Mouse (Mus musculus): ENCODE data around the gene Tnfaip2.

The Tnfaip2 gene

GRCm38 (mm10) chr12:111442309-111443010 lies at the start of gene Tnfaip2:
TSS of gene Tnfaip2 (plus strand) at chr12:111442469.
- in situ Hi-C loops (cut with MboI) = no loop called here

- in situ Hi-C loops (cut with MboI) = no loop called here
Measured at GRCm38 (mm10) chr12:111394008-111394407, 48.3 kb upstream of the Tnfaip2 start.

- in situ Hi-C loops (cut with MboI) = no loop called here
Measured at GRCm38 (mm10) chr12:111396997-111397396, 45.3 kb upstream of the Tnfaip2 start.

DNA sequence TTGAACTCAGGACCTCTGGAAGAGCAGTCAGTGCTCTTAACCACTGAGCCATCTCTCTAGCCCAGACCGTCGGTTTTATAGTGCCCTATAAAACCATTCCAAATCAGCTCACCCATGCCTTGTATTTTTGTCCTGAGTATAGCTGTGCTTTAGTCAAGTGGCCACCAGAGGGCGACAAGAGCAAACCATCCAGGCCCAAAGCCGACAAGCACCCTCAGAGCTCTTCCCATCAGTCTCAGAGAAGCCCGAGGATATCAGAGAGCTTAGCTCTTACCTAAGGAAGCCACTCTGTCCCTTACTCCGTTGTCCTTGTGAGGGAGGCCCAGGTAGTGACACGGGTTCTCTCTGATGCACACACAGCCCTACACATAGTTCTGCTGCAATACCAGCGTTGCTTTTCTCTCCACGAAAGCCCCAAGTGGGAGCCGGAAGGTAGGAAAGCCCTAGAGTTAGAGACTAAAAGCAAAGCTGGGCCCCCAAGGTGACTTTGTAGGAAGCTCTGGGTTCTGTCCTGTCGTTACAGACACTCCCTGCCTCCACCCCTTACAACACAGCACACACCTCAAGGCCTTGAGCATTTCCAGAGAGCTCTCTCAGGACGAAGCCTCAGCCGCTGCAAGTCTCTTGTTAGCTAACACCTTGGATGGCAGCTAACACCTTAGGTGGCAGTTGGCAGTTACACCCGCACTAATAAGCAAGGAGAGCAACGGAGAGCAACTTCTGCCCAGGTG lies 40.6 kb upstream of the Tnfaip2 start:
- in situ Hi-C loops (cut with MboI) = no loop called here

DNA sequence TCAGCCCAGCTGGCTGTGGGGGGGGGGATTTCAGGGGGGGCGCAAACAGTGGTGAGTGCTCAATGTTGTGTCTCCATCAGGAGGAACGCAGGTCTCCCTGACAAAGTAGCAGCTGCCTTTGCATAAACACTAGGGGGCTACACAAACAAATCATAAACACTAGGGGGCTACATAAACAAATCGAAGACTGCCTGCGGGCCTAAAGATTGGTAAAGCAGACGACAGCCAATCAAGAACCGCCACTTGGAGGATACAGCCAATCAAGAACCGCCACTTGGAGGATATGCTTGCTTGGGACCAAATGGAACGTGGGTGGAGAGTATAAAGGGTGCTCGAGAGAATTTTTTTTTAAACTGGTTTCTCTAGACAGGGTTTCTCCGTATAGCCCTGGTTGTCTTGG lies 37.4 kb upstream of the Tnfaip2 start:
- in situ Hi-C loops (cut with MboI) = no loop called here

DNA sequence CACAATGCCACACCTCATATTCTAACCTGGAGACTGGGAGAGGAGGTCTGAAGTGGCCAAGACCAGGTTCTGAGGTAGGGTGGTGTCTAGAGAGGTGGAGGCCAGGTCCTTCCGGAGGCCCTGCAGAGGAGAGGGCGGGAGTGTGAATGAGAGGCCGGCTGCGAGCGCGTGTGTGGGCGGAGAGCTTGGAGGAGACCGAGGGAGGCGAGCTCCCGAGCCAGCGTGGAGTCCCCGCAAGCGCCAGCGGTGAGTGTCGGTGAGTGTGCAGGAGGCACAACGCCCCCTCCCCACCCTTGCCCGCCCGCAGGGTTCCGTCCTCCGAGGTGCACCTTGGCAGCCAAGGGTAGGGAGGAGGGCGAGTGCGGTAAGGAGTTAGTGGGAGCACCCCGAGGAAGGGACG lies 35.6 kb upstream of the Tnfaip2 start, which contains the start of gene Lbhd2:
Gene Lbhd2, plus strand, starts transcription at position 188 of the 400 bp plus-strand sequence.
- in situ Hi-C loops (cut with MboI) = no loop called here

DNA sequence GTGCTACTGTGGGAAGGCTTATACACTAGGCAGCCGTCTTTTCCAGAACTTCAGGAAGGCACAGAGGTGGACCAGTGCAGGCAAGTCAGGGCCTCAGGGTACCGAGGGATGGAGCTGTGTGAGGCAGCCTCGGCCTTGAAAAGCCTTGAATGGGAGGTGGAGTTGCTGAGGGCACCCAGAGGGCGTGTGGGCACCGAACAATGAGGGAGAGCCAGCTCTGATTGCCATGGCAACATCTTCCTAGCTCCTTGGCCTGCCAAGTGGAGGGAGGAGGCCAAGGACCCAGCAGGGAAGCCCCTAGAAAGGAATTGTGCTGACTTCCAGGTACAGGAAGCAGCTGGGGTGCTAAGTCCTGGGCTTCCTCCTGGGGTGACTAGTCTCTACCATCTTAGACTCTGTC lies 32.7 kb upstream of the Tnfaip2 start:
- in situ Hi-C loops (cut with MboI) = no loop called here

- in situ Hi-C loops (cut with MboI) = no loop called here
Measured at GRCm38 (mm10) chr12:111411631-111412355, 30.5 kb upstream of the Tnfaip2 start.

- in situ Hi-C loops (cut with MboI) = no loop called here
Measured at GRCm38 (mm10) chr12:111412581-111413284, 29.5 kb upstream of the Tnfaip2 start.

GRCm38 (mm10) chr12:111413300-111413699 lies 29.0 kb upstream of the Tnfaip2 start:
- in situ Hi-C loops (cut with MboI) = no loop called here

DNA sequence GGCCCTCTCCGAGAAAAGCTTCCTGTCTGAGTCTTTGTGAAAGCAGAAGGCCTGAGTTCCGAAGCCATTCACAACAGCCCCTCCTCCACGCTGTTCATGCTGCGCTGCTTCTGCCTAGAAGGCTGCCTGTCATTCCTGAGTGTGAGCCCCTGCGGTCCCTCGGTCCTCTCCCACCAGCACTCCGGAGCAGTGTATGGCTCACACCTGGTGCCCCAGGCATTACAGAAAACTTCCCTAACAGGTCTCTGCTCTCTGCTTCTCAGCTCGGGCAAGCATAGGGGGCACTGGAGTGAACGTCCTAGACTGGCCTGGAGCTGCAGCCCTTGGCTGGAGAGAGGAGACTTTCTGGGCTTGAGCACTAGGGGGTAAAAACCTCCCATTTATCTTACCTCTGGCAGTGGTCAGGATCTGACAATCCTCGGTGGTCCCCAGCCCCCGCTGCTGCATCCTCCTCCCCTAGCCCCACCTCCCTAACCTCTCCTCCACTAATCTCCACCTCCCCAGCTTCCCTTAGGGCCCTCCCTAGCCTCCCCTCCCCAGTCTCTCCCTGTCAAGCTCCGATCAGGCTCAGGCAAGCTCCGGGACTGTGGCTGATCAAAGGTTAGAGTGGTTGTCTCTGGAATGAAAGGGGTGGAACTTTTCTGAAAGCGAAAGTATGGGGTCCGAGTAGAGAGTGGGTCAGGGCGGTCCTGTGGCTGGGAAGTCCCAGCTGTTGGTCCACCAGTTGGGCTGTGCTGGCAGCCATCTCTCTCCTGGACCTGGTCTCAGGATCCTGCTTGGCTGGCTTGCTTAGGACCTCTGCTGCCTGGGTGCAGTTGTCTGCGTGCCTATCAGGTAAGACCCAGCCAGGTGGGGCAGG lies 25.1 kb upstream of the Tnfaip2 start, which contains the start of gene Exoc3l4:
Gene Exoc3l4, plus strand, starts transcription at position 97 of the 859 bp plus-strand sequence.
- in situ Hi-C loops (cut with MboI) = no loop called here

DNA sequence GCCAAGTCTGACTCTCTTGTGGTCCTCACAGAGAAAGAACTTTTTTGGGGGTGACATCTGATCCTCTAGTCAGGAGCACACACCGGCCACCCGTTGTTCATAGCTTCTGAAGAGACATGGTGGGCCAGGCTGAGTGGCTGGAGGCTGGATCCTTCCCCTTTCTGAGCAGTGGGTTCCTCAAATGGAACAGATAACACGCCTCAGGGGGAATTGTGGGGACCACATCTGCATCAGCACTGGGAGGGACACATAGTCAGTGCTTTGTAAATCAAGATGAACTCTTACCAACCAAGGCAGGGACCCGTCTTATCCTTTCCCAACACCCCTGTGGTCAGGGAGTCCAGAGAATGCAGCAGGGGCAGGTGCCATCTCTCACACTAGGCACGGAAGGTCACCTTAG lies 22.4 kb upstream of the Tnfaip2 start:
- in situ Hi-C loops (cut with MboI) = no loop called here

DNA sequence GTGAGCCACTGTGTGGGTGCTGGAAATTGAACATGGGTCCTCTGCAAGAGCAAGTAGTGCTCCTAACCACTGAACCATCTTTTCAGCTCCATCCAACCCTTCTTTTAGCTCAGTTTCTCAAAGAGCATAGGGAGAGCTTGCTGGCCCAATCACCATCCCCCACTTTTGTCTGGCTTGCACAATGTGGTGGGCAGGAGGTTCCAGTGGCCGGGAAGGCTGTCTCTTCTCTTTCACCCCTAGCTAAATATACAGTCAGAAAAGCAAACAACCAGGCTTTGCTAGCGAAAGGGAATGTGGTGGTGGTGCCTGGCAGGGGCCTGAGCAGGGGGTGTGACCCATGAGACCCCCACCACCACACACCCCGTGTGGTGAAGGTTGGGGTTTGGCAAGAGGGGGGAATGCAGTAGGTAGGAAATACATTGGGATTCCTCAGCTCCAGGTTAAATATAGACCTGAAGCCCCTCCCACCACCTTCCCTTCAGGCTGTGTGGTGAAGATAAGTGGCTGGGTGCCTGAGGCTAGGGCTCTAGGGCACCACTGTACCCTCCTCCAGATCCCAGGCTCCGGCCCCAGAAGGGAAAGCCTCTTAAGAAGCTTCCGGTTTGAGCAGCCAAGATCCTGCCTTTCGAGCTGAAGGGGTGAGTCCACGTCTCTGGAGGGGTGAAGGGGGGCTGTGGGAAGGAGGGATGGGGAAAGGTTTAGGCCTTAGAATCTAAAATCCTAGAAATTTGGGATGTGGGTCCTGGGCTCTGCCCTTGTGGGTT lies 21.1 kb upstream of the Tnfaip2 start:
- in situ Hi-C loops (cut with MboI) = no loop called here

DNA sequence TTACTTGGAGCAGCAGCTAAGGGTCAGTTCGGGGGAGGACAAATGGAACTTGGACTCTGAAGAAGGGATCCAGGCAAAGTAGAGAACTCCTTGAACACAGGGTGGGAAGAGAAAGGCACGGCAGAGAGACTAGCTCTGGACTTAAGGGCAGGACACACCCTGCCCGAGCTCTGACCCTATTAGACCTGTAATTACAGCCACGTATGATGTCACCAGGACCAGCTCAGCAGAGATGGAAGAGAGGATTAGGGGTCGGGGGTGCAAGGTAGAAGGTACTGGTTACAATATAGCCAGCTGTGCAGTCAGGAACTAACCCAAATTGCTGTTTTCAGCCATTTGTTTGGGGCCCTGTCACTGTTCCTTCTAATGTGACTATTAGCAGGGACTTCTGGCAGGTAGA lies 19.4 kb upstream of the Tnfaip2 start:
- in situ Hi-C loops (cut with MboI) = no loop called here

- in situ Hi-C loops (cut with MboI) = no loop called here
Measured at GRCm38 (mm10) chr12:111423570-111424129, 18.6 kb upstream of the Tnfaip2 start.

DNA sequence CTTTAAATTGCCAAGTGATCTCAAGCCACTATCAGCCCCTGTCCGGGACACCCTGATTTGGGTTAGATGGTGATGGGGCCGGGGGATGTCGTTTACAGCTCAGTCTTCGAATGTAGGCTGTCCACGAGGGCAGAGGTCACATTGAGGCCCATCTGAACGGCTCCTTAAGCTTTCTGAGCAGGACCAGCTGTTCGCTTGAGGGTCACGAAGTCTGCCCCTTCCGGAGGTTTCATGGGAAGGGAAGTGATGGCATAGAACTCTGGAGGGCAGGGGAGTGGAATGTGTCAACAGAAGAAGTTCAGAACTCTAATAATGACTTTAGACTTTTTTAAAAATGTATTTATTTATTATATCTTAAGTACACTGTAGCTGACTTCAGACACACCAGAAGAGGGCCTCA lies 17.7 kb upstream of the Tnfaip2 start:
- in situ Hi-C loops (cut with MboI) = no loop called here

GRCm38 (mm10) chr12:111425258-111425657 lies 17.0 kb upstream of the Tnfaip2 start:
- in situ Hi-C loops (cut with MboI) = no loop called here

GRCm38 (mm10) chr12:111425789-111426460 lies 16.3 kb upstream of the Tnfaip2 start:
- in situ Hi-C loops (cut with MboI) = no loop called here

GRCm38 (mm10) chr12:111427438-111428113 lies 14.7 kb upstream of the Tnfaip2 start:
- in situ Hi-C loops (cut with MboI) = no loop called here
